Mouse (Mus musculus) leukemia stem cell, adult 10-12 weeks (primary cell): ENCODE data around the gene Ppm1a. TPM values are rescaled to one million over a fixed set of nuclear protein-coding genes. Genes with fewer than 3 reads are reported as not detected.

ENCODE experiments used
- polyA plus RNA-seq: library from polyadenylated mRNA; stranded (reverse); fragments of >175 nt; gene quantifications from 2 replicates; pipeline ENCODE4 v1.2.3, GENCODE M21; 2012; ENCODE audit warnings: low replicate concordance

Gene Ppm1a
- 20.5 and 21.9 TPM in 2 replicates for polyA plus RNA-seq

DNA sequence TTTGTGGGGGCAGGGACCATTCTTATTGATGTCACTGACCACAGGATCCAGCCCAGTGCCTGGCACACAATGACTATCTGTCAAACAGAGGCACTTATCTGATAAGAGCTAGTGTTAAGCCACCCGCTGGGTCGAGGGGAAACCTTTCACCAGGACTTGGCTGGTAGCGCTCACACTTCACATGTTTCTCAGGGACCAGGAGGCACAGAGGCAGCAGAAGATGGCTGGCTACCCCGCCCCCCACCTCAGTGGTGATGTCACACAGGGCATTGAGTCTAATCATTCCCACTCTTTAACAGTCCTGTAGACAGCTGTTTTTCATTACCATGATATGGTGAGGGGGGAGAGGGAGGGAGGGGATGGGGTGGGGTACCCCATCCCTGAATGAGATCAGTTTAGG, at the start of gene Ppm1a:
Gene Ppm1a (plus strand): TSS at position 370 of the 400 bp plus-strand sequence.

Other genes starting within 250 kb of the Ppm1a start
- gene Pcnx4, start 221.1 kb upstream of the Ppm1a start, polyA plus RNA-seq, result 0.44 and 1.2 TPM in 2 replicates
- not detected in 2 replicates for gene Gm4756, start 107.8 kb upstream of the Ppm1a start, polyA plus RNA-seq
- gene Dhrs7, start 92.5 kb upstream of the Ppm1a start, polyA plus RNA-seq, result 1.3 TPM in 1 of 2 replicates, not detected in the other
- not detected in 2 replicates for gene Six6, start 182.4 kb downstream of the Ppm1a start, polyA plus RNA-seq
- 0.11 TPM in 1 of 2 replicates, not detected in the other for gene 4930447C04Rik, start 183.3 kb downstream of the Ppm1a start, polyA plus RNA-seq